Mouse (Mus musculus) v-Abl transformed pro-B cells (cell line): ENCODE data around the gene Kcnf1.
"Not testable (repeated sequence)": the region's sequence is repeated elsewhere in the genome, so short reads cannot be mapped to it uniquely, and the experiment has no call there.

Source experiments
- in situ Hi-C, 2 experiments: fragments of 400-800 bp; cut with MboI; formaldehyde crosslinking; loops; one replicate each; pipeline ENCODE4 v1.15.1; 2025; ENCODE audit not compliant: unreplicated experiment in 2 of 2

Gene Kcnf1

DNA sequence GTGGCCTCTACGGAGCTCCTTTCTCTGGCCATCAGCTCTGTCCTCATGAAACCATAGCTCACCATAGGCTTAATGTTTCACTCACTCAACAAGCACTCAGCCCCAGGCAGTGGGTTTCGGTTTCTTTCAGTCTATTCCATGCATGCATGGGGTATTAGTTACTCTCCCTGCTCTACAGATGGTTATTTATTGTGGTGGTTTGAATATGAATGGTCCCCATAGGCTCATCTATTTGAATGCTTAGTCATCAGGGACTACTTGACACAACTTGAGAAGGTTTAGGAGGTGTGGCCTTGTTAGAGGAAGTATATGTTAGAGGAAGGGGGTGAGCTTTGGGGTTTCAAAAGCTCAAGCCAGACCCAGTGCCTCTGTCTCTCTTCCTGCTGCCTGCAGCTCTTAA lies 10.6 kb downstream of the Kcnf1 start:
- in situ Hi-C loops = no loop called here

DNA sequence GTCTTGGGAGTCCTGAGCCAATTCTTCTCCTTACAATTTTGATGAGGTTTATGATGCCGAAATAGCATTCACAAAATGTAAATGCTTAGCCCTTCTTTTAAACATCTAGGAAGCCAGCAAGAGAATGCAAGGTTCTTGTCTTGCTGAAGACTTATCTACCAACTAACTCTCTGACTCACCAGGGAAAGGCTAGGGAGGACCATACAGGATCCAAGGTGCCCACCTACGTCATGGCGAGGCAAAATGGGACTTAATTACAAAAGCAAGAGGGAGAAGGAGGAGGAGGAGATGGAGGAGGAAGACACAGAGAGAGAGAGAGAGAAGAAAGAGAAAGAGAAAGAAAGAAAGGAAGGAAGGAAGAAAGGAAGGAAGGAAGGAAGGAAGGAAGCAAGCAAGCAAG lies 12.7 kb downstream of the Kcnf1 start:
- in situ Hi-C loops = no loop called here

DNA sequence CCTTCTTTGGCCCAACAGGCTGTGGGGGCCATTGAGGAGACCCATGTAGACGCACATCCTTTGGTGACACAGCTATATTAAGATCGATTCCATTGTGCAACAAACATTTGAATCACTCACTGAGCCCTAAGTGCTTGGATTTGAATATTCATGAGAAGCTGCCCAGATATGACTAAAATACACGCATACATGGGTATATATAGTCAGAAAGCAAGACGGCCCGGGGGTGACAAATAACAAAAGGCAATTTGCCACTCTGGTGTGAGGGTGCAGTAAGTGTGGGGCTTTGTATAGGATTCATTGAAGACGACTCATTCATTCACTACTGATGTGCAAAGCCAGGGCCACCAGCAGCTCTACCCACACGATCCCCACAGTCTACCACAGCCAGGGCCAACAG lies 17.1 kb downstream of the Kcnf1 start:
- in situ Hi-C loops = no loop called here

GRCm38 (mm10) chr12:17157558-17157957 lies 19.1 kb downstream of the Kcnf1 start:
- in situ Hi-C loops = no loop called here

- in situ Hi-C loops = no loop called here
Measured at GRCm38 (mm10) chr12:17155781-17156180, 20.9 kb downstream of the Kcnf1 start.

GRCm38 (mm10) chr12:17152840-17153239 lies 23.8 kb downstream of the Kcnf1 start:
- in situ Hi-C loops = no loop called here

DNA sequence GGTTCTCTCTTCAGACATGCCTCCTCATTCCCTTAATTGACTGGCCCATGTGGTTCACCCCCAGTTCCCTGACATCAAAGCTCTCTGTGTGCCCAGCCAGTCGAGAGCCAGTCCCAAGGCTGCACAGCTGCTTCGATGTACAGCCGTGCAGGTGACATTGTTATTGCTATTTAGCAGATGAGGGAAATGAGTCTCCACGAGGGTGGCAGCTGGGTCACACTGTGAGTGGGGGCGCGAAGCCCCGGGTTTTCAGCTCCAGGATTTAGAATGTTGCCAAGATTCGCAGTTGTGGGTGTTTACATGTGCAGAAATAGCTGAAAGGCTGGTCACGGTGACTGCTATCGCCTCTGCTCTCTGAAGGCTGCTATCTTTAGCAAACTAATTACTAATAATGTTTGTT lies 27.8 kb downstream of the Kcnf1 start:
- in situ Hi-C loops = loop anchor here in 1 of 2 experiments (25.0 kb wide), 1 partner anchor 712 kb away; no protein-coding TSS in a partner anchor

GRCm38 (mm10) chr12:17141791-17142190 lies 34.9 kb downstream of the Kcnf1 start:
- in situ Hi-C loops = loop anchor here in 1 of 2 experiments (5.0 to 25.0 kb wide), 3 partner anchors 39 to 704 kb away; no protein-coding TSS in a partner anchor

- in situ Hi-C loops = loop anchor here in 1 of 2 experiments (5.0 to 25.0 kb wide), 3 partner anchors 38 to 703 kb away; no protein-coding TSS in a partner anchor
Measured at GRCm38 (mm10) chr12:17140436-17140835, 36.3 kb downstream of the Kcnf1 start.

- in situ Hi-C loops = loop anchor here in 1 of 2 experiments (25.0 kb wide), 1 partner anchor 697 kb away; no protein-coding TSS in a partner anchor
Measured at GRCm38 (mm10) chr12:17134546-17135096, 42.1 kb downstream of the Kcnf1 start.

DNA sequence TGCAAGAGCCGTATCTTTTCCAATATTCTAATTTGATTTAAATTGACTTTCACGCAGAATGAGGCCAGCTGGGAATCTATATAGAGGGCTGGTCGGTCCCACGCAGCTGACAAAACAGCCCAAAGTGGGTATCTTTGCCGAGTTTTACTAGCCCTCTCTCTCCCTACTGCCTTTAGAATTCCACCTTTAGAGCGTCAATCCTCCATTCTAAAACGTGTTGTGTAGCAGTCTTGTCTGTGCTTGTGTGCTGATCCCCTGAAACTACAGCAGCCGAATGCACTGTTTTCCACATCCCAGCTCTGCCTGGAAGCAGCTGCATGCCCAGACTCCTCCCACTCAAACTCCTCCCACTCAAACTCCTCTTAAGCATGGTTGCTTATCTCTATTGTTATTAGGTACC lies 44.4 kb downstream of the Kcnf1 start:
- in situ Hi-C loops = loop anchor here in 1 of 2 experiments (25.0 kb wide), 1 partner anchor 695 kb away; no protein-coding TSS in a partner anchor

- in situ Hi-C loops = loop anchor here in 1 of 2 experiments (25.0 kb wide), 1 partner anchor 694 kb away; no protein-coding TSS in a partner anchor
Measured at GRCm38 (mm10) chr12:17131563-17131962, 45.1 kb downstream of the Kcnf1 start.

GRCm38 (mm10) chr12:17122881-17123280 lies 53.8 kb downstream of the Kcnf1 start:
- in situ Hi-C loops = not testable (repeated sequence)
